Mouse (Mus musculus): Measurements from ENCODE around the gene Gm43951.

DNA sequence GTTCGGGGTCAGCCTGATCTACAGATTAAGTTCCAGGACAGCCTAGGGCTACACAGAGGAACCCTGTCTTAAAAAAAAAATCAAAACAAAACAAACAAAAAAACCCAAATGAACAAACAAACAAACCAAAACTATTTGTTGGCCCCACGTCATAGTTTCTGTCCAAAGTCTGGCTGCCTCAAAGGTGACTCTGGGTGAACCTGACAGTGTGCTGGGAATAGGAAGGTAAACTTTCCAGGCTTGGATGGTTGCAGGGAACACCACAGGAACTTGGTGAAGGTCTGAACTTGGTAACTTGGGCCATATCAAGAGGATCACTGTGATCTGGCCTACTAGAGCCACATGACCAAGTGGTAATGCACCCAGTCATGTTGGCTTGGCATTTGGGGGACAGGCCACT is 49.8 kb upstream of the Gm43951 start:
- TF ChIP-seq RAD21 (IDR thresholded peaks at IDR 0.05; ENCODE audit: low read depth, low read length) (no peak), ZKSCAN1 (IDR thresholded peaks at IDR 0.05; ENCODE audit: low read depth, low read length) (no peak), MEF2A (IDR thresholded peaks at IDR 0.05; ENCODE audit: extremely low read depth, insufficient replicate concordance, low read depth, low read length, poor library complexity, severe bottlenecking) (no peak), POLR2A (IDR thresholded peaks at IDR 0.05; ENCODE audit: control insufficient read depth in 1 of 2, insufficient read depth in 1 of 2, low read depth in 1 of 2, low read length in 2 of 2, poor library complexity in 1 of 2) (no peak), KAT2A (conservative IDR thresholded peaks at IDR 0.05; ENCODE audit: low read depth, low read length) (no peak), CTCF (IDR thresholded peaks at IDR 0.05 in 2 of 3, conservative IDR thresholded peaks at IDR 0.05 in 1 of 3; ENCODE audit: control insufficient read depth in 1 of 3, insufficient read depth in 1 of 3, low read depth in 2 of 3, low read length in 3 of 3, poor library complexity in 1 of 3, severe bottlenecking in 1 of 3) (no peak), ZC3H11A (IDR thresholded peaks at IDR 0.05; ENCODE audit: low read depth, low read length) (no peak), SIN3A (IDR thresholded peaks at IDR 0.05; ENCODE audit: low read length) (no peak), POLR2AphosphoS2 (IDR thresholded peaks at IDR 0.05; ENCODE audit: low read length) (no peak), MAZ (IDR thresholded peaks at IDR 0.05; ENCODE audit: low read depth, low read length) (no peak), E2F4 (IDR thresholded peaks at IDR 0.05; ENCODE audit: borderline replicate concordance, low read depth, low read length) (no peak)

All from MEL (cell line).